Mouse (Mus musculus) erythroblast, embryonic 14.5 days (primary cell): ENCODE results near the gene Nop2. TPM values are rescaled to one million over a fixed set of nuclear protein-coding genes. Genes with fewer than 3 reads are reported as not detected.

Source experiments
- H3K27me3 ChIP-seq: 2 replicates; pipeline ENCODE4 v1.6.1; 2012; ENCODE audit warnings: inconsistent platforms; ENCODE audit not compliant: control insufficient read depth
- H3K36me3 ChIP-seq: 2 replicates; pipeline ENCODE4 v1.6.1; 2012; ENCODE audit warnings: mild to moderate bottlenecking, inconsistent platforms; ENCODE audit not compliant: control insufficient read depth
- H3K4me1 ChIP-seq: 2 replicates; pipeline ENCODE4 v1.6.1; 2012; ENCODE audit warnings: inconsistent platforms; ENCODE audit not compliant: control insufficient read depth
- H3K4me3 ChIP-seq: replicated peaks from 2 replicates; pipeline ENCODE3; 2012; ENCODE audit warnings: moderate library complexity, mild to moderate bottlenecking, inconsistent platforms
- H3K9me3 ChIP-seq: 2 replicates; pipeline ENCODE4 v1.6.1; 2012; ENCODE audit warnings: low read length, inconsistent platforms, mixed read lengths; ENCODE audit not compliant: control insufficient read depth
- GATA1 ChIP-seq: IDR thresholded peaks from 2 replicates; pipeline ENCODE4 v1.6.1; 2012; ENCODE audit warnings: low read length, inconsistent platforms, mixed read lengths
- TAL1 ChIP-seq: IDR thresholded peaks from 3 replicates; pipeline ENCODE4 v1.6.1; 2012; ENCODE audit warnings: low read length, inconsistent platforms, mixed read lengths
- polyA plus RNA-seq: library from polyadenylated mRNA; stranded (reverse); fragments of >175 nt; gene quantifications from 2 replicates; pipeline ENCODE4 v1.2.3, GENCODE M21; 2012

Nop2 gene
- polyA plus RNA-seq, 1 experiment = 0.78 TPM

DNA sequence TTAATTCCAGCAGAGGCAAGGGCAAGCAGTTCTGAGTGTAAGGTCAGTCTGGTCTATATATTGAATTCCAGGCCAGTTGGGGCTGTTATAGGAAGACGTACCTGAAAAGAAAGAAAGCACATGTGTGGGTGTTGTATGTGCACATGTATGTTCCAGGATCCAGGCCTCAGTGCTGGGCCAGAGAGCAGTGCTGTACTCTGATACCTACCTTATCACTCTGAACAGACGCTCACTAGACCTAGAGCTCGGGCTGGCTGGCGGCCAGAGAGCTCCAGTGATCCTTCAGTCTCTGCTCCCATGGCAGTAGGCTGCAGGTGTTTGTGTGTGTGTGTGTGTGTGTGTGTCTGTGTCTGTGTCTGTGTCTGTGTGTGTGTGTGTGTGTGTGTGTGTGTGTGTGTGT, 27.5 kb upstream of the Nop2 start:
- peaks cover 54% of the 10 kb centered on the region for H3K4me1 ChIP-seq
- H3K9me3 ChIP-seq = peaks cover 7% of the 10 kb centered on the region
- peaks cover 94% of the 10 kb centered on the region for H3K36me3 ChIP-seq
- no peaks in the 10 kb centered on the region for H3K27me3 ChIP-seq
- H3K4me3 ChIP-seq = peak overlapping the region; percentile 27
- TF ChIP-seq TAL1 (peak; percentile 91), GATA1 (peak; percentile 81)

DNA sequence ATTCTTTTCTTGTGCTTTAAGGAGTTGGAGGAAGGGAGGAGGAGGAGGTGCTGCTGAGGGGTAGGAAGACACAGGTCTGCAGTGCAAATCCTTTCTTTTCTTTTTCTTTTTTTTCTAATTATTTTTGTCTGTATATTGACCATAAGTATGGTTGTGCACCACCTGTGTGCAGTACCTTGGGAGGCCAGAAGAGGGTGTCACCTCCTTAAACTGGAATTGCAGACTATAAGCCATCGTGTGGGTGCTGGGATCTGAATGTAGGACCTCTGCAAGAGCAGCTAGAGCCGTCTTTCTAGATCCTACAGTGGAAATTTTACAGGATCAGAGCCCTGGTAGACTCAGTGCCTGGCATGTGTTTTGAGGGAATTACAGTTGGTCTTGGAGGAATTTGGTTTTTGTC, 24.0 kb upstream of the Nop2 start:
- Histone ChIP-seq H3K36me3 (peaks cover 93% of the 10 kb centered on the region), H3K4me1 (peaks cover 26% of the 10 kb centered on the region), H3K9me3 (peaks cover 12% of the 10 kb centered on the region), H3K27me3 (no peaks in the 10 kb centered on the region), H3K4me3 (no peak overlapping the region)
- TF ChIP-seq TAL1 (no peak), GATA1 (no peak)

DNA sequence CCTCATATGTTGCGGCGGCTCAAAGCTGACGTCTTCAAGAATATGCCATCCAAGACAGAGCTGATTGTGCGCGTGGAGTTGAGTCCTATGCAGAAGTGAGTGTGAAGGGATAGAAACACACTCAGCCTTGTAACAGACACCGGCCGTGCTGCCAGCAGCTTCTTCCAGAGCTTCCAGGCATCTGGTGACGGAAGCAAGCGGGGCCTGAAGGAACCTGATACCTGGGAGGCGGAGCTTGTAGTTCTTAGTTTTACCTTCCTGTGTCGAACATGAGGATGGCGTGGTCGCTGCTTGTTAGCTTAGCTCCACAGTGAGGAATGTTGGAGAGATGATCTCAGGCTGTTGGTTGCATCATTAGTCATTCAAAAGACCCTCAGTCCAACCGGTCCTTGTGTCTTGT, 22.3 kb upstream of the Nop2 start:
- H3K4me1 ChIP-seq = peaks cover 11% of the 10 kb centered on the region
- H3K36me3 ChIP-seq = peaks cover 99% of the 10 kb centered on the region
- H3K9me3 ChIP-seq = peaks cover 12% of the 10 kb centered on the region
- H3K4me3 ChIP-seq = no peak overlapping the region
- TF ChIP-seq GATA1 (no peak), TAL1 (no peak)
- H3K27me3 ChIP-seq = no peaks in the 10 kb centered on the region

DNA sequence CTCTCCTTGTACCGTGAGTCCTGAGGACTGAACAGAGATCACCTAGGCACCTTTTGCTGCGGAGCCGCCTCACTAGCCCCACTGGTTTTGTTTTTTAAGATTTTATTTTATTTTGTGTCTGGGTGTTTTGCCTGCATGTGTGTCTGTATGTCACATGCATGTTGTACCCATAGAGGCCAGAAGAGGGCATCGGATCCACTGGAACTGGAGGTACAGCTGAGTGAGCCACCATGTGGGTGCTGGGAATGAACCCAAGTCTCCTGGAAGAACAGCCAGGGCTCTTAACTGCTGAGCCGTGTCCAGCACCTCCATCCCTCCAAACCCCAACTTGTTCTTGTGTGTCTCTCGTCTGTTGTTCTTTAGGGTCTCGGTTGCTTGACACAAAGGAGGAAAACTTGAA, 20.8 kb upstream of the Nop2 start:
- Histone ChIP-seq H3K4me3 (no peak overlapping the region), H3K4me1 (no peaks in the 10 kb centered on the region), H3K9me3 (peaks cover 12% of the 10 kb centered on the region), H3K36me3 (peaks cover 99% of the 10 kb centered on the region), H3K27me3 (no peaks in the 10 kb centered on the region)
- no peak for TF ChIP-seq GATA1

DNA sequence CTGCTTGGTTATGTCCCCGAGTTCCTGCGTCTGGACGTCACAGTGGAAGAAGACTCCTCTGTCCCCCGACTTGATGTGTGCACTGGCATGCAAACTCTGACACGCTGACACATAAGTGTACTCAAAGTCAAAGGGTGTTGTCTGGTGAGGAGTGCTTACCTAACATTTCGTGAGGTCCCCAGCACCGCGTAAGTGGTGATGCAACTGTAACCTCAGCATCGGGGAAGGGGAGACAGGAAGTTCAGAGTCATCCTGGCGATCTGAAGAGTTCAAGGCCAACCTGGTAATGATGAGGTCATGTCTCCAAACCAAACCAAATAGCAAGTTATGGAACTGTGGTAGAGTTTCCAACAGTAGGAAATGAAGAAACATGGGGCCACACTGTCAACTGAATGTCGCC, 19.2 kb upstream of the Nop2 start:
- Histone ChIP-seq H3K36me3 (peaks cover 98% of the 10 kb centered on the region), H3K4me1 (no peaks in the 10 kb centered on the region)

DNA sequence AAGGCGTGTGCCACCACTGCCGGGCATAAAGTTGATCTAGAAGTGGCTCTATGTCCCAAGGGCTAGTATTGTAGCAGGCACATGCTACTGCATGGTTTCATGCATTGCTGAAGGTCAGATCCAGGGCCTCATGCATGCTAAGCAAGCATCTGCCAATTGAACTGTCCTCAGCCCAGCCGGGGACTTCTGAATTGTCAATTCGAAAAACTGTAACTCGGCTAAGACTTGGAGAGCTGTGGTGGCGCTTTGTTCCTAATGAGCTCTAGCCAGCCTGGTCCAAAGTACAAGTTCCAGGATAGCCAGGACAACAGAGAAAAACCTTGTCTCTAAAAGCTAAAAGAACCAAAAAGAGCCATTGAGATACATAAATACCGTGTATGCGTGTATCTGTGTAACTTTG, 12.3 kb upstream of the Nop2 start:
- Histone ChIP-seq H3K9me3 (no peaks in the 10 kb centered on the region), H3K36me3 (peaks cover 99% of the 10 kb centered on the region), H3K4me3 (no peak overlapping the region), H3K4me1 (no peaks in the 10 kb centered on the region), H3K27me3 (no peaks in the 10 kb centered on the region)
- no peak for TF ChIP-seq TAL1
- no peak for TF ChIP-seq GATA1

More for the DNA sequence above, 19.2 kb upstream of the Nop2 start:
- Histone ChIP-seq H3K4me3 (no peak overlapping the region), H3K27me3 (no peaks in the 10 kb centered on the region), H3K9me3 (peaks cover 6% of the 10 kb centered on the region)
- TF ChIP-seq TAL1 (no peak), GATA1 (no peak)

DNA sequence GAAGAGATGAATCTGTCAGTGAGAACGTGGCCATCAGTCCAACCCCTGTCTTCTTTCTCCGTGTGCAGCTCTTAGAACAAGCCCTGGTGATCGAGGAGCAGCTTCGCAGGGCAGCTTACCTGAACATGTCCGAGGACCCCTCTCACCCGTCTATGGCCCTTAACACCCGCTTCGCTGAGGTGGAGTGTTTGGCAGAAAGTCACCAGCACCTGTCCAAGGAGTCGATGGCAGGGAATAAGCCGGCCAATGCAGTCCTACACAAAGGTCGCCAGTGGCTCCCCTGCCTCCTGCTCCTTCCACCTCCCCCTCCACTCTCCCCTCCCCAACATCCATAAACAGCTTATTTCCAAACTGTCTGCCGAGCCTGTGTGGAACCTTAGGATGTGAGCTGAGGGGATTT, 3.0 kb upstream of the Nop2 start:
- no peaks in the 10 kb centered on the region for H3K9me3 ChIP-seq
- H3K36me3 ChIP-seq = peaks cover 74% of the 10 kb centered on the region
- H3K4me1 ChIP-seq = peaks cover 23% of the 10 kb centered on the region
- no peak overlapping the region for H3K4me3 ChIP-seq
- H3K27me3 ChIP-seq = no peaks in the 10 kb centered on the region
- TF ChIP-seq TAL1 (no peak), GATA1 (no peak)

DNA sequence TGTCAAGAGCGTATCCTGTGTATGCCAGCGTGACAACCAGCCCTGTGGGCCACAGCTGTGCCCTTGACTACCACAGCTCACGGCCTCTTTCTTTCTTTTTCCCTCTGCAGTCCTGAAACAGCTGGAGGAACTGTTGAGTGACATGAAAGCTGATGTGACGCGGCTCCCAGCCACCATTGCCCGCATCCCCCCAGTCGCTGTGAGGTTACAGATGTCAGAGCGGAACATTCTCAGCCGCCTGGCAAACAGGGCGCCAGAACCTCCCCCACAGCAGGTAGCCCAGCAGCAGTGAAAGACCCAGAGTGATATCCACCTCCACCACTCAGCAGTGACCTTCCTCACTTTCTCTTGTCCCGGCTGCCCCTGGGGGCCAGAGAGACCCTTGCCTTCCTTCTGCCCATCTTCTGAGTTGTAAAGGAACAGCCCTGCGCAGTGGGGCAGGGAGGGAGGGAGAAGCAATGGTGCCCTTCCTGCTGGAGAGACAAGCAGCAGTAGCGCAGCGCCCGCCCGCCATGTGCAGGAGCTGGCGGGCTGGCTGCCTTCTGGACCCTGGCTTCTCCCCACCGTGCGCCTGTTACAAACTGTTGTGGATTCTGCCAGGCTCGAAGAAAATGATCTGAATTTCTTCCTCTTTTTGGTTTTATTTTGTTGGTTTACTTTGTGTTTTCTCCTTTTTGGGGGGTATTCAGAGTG, 1.9 kb upstream of the Nop2 start:
- Histone ChIP-seq H3K9me3 (no peaks in the 10 kb centered on the region), H3K36me3 (peaks cover 73% of the 10 kb centered on the region)
- TF ChIP-seq TAL1 (no peak), GATA1 (no peak)

DNA sequence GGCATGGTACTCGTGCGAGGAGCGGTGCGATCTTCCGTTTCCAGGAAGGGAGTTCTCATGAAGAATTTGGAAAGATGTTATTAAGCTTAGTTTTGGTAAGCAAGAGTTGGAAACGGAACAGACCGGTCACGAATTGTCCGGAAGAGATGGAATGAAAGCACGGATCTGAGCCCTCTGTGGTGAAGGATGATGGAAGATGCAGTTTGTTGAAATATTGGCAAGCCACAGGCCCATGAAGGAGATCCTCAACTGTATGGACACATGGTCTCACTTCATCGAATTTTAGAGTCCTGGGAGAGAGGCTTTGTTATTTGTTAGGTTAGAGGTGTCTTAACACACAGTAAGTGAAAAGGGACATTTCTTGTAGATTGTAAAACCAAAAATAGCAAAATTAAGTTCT, 761 bp downstream of the Nop2 start:
- TF ChIP-seq GATA1 (no peak), TAL1 (no peak)
- Histone ChIP-seq H3K4me3 (peak overlapping the region; percentile 69), H3K4me1 (peaks cover 29% of the 10 kb centered on the region), H3K27me3 (no peaks in the 10 kb centered on the region), H3K36me3 (peaks cover 70% of the 10 kb centered on the region), H3K9me3 (no peaks in the 10 kb centered on the region)

More for the DNA sequence above, 1.9 kb upstream of the Nop2 start:
- Histone ChIP-seq H3K4me1 (peaks cover 29% of the 10 kb centered on the region), H3K27me3 (no peaks in the 10 kb centered on the region), H3K4me3 (no peak overlapping the region)
